Mouse (Mus musculus) megakaryocyte, embryonic 14.5 days (primary cell): ENCODE results near the gene Sacm1l.

Source experiments
- FLI1 ChIP-seq: IDR thresholded peaks from 2 replicates; pipeline ENCODE4 v1.6.1; 2012; ENCODE audit warnings: low read length, inconsistent platforms, mixed read lengths
- GATA1 ChIP-seq: IDR thresholded peaks from 3 replicates; pipeline ENCODE4 v1.6.1; 2012; ENCODE audit warnings: mixed read lengths, low read length, inconsistent platforms, borderline replicate concordance

GRCm38 (mm10) chr9:123624741-123625140 is 95.2 kb downstream of the Sacm1l start:
- no peak for TF ChIP-seq GATA1
- TF ChIP-seq FLI1 = no peak
